Mouse (Mus musculus): ENCODE measurements around the gene Klrg2. TPM values are rescaled to one million over a fixed set of nuclear protein-coding genes. Genes with fewer than 3 reads are reported as not detected.

Klrg2 gene
- 0.13 TPM for polyA plus RNA-seq (2014; fragmentation: Illumina TruSeq; extraction: RNeasy Lipid Tissue Mini Kit (QIAGEN cat#74804); ENCODE audit: low read depth, low replicate concordance)

GRCm38 (mm10) chr6:38636852-38637618, at the start of gene Klrg2:
Klrg2 (minus strand) TSS chr6:38637242.

GRCm38 (mm10) chr6:38662714-38663615, 25.9 kb upstream of the Klrg2 start, which contains the start of gene Clec2l:
Clec2l (plus strand) TSS chr6:38663069.

Other genes starting within 250 kb of the Klrg2 start
- gene Ubn2, start 203.3 kb downstream of the Klrg2 start, polyA plus RNA-seq (2014; fragmentation: Illumina TruSeq; extraction: RNeasy Lipid Tissue Mini Kit (QIAGEN cat#74804); ENCODE audit: low read depth, low replicate concordance) = 52.6 TPM
- 1.3 TPM for gene Fmc1, start 103.7 kb downstream of the Klrg2 start, polyA plus RNA-seq (2014; fragmentation: Illumina TruSeq; extraction: RNeasy Lipid Tissue Mini Kit (QIAGEN cat#74804); ENCODE audit: low read depth, low replicate concordance)
- gene Luc7l2, start 85.9 kb downstream of the Klrg2 start, polyA plus RNA-seq (2014; fragmentation: Illumina TruSeq; extraction: RNeasy Lipid Tissue Mini Kit (QIAGEN cat#74804); ENCODE audit: low read depth, low replicate concordance) = 647 TPM
- not detected for gene Clec2l, start 25.8 kb upstream of the Klrg2 start, polyA plus RNA-seq (2014; fragmentation: Illumina TruSeq; extraction: RNeasy Lipid Tissue Mini Kit (QIAGEN cat#74804); ENCODE audit: low read depth, low replicate concordance)
- 2.4 TPM for gene Tbxas1, start 238.2 kb upstream of the Klrg2 start, polyA plus RNA-seq (2014; fragmentation: Illumina TruSeq; extraction: RNeasy Lipid Tissue Mini Kit (QIAGEN cat#74804); ENCODE audit: low read depth, low replicate concordance)
- gene Hipk2, start 238.9 kb upstream of the Klrg2 start, polyA plus RNA-seq (2014; fragmentation: Illumina TruSeq; extraction: RNeasy Lipid Tissue Mini Kit (QIAGEN cat#74804); ENCODE audit: low read depth, low replicate concordance) = 16.1 TPM

All from sigmoid colon, adult 10 weeks (tissue).